Mouse (Mus musculus) lung, postnatal 4 days (tissue): ENCODE data around the gene Abhd15.
"Not testable (repeated sequence)": the region's sequence is repeated elsewhere in the genome, so short reads cannot be mapped to it uniquely, and the experiment has no call there.

Experiments used
- DNase-seq, 2 experiments: peaks; one replicate each; pipeline ENCODE4 v3.0.0; 2021

Abhd15 gene

GRCm38 (mm10) chr11:77514281-77514831, 565 bp upstream of the Abhd15 start:
- DNase-seq: no peak

GRCm38 (mm10) chr11:77515637-77516552, 974 bp downstream of the Abhd15 start, which contains the start of gene Trp53i13:
Gene Trp53i13 (minus strand): TSS chr11:77515980.
- peak in 1 of 2 experiments; percentile 40 for DNase-seq

GRCm38 (mm10) chr11:77516553-77517425, 1.9 kb downstream of the Abhd15 start:
- no peak for DNase-seq

- DNase-seq: no peak
Observed at GRCm38 (mm10) chr11:77518051-77518798, 3.3 kb downstream of the Abhd15 start.

GRCm38 (mm10) chr11:77519043-77519442, 4.1 kb downstream of the Abhd15 start, which contains the start of gene Gm10392:
Gene Gm10392 (minus strand): TSS chr11:77519198.
- DNase-seq: peak; percentile 67 to 69

- peak; percentile 31 to 57 for DNase-seq
Observed at GRCm38 (mm10) chr11:77520601-77521529, 5.9 kb downstream of the Abhd15 start.

- DNase-seq: no peak
Observed at GRCm38 (mm10) chr11:77525804-77526486, 11.0 kb downstream of the Abhd15 start.

- not testable (repeated sequence) for DNase-seq
Observed at GRCm38 (mm10) chr11:77528420-77528819, 13.5 kb downstream of the Abhd15 start.

GRCm38 (mm10) chr11:77529644-77530043, 14.7 kb downstream of the Abhd15 start:
- DNase-seq: no peak

- DNase-seq: no peak
Observed at GRCm38 (mm10) chr11:77530862-77531261, 15.9 kb downstream of the Abhd15 start.

- no peak for DNase-seq
Observed at GRCm38 (mm10) chr11:77532202-77532846, 17.4 kb downstream of the Abhd15 start.

GRCm38 (mm10) chr11:77545261-77545660, 30.3 kb downstream of the Abhd15 start:
- no peak for DNase-seq

- DNase-seq: no peak
Observed at GRCm38 (mm10) chr11:77585201-77585600, 70.3 kb downstream of the Abhd15 start.
